Mouse (Mus musculus): ENCODE results near the gene Gm20820.
"Not testable (repeated sequence)": the region's sequence is repeated elsewhere in the genome, so short reads cannot be mapped to it uniquely, and the experiment has no call there.

Gm20820 gene

GRCm38 (mm10) chrY:86061472-86061871 lies at the start of gene Gm20820:
Gene Gm20820, plus strand, starts transcription at chrY:86061772.
- not testable (repeated sequence) for TF ChIP-seq GATA4 (IDR thresholded peaks at IDR 0.05; ENCODE audit: insufficient replicate concordance, low read length)

Data from liver, adult (tissue).